Mouse (Mus musculus): ENCODE measurements around the gene Gm6902. TPM values are rescaled to one million over a fixed set of nuclear protein-coding genes. Genes with fewer than 3 reads are reported as not detected.
"Not testable (repeated sequence)": the region's sequence is repeated elsewhere in the genome, so short reads cannot be mapped to it uniquely, and the experiment has no call there.

Gm6902 gene
- not detected in 2 replicates for polyA plus RNA-seq (2015; fragmentation: Nextera tagmentation; extraction: Ambion mirVana)

DNA sequence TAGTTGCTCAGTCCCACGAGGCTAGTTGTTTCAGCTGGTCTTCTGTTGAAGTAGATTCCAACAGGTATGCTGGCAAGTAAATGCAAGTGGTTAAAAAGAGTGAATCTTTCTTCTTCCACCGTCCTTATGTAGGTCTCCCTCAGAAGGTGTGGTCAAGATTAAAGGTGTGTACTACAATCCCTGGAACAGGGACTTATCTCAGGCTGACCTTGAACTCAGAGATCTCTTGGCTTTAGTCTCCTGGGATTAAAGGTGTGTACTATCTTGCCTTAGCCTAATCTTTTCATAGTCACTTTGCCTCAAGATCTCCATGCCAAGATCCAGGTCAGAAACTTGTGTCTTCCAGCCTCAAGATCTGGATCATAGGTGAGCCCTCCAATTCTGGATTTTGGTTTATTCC is at the start of gene Gm6902:
Gm6902 (minus strand) TSS at position 101 of the 400 bp plus-strand sequence.
- not testable (repeated sequence) for H3K27me3 ChIP-seq; H3K4me2 ChIP-seq (replicated peaks); H3K4me1 ChIP-seq; H3K9me3 ChIP-seq; H3K9ac ChIP-seq; ATAC-seq (ENCODE audit: low FRiP score, low read depth); H3K36me3 ChIP-seq; H3K27ac ChIP-seq; H3K4me3 ChIP-seq
- no CpG with 5 or more reads among the region's 2 CpGs for WGBS

DNA sequence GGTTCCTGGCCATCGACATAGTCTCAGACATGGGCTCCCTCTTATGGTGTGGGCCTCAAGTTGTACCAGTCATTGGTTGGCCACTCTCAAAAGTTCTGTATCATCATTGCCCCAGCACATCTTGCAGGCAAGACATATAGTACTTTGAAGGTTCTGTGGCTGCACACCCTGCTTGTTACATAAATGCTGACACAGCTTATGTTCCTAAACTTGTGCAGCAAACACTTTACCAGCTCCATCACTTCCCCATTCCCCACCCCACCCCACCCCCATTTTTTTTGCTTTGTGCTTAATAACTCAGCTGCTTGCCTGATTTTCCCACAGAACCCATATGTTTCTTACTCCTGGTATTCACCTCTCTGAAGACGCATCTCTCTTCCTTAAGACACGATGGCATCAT is 22.2 kb upstream of the Gm6902 start, which contains the start of gene Nlrp4e:
Nlrp4e (plus strand) TSS at position 301 of the 400 bp plus-strand sequence.
- not testable (repeated sequence) for H3K9ac ChIP-seq; H3K27ac ChIP-seq; H3K36me3 ChIP-seq; H3K27me3 ChIP-seq; ATAC-seq (ENCODE audit: low FRiP score, low read depth); H3K4me3 ChIP-seq; H3K4me1 ChIP-seq; H3K4me2 ChIP-seq (replicated peaks)
- WGBS, result 87% methylated on average over 3 of the region's 3 CpGs
- peaks cover 27% of the 10 kb centered on the region for H3K9me3 ChIP-seq

DNA sequence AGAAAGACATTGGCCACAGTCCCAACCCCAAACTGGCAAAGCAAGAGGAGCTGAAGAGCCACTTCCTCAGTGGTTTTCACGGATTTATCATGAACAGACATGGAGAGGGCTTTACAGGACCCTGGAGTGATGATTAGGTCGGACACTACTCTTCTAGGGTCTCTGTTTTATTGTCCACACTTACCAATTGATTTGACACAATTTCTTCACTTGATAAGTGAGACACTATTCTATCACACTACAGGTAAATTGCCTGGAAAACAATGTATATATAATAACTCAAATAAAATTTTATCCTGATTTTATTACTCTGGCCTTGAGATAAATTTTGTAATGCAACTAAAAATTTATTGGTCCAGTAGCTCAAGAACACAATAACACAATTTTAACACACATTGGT is 27.1 kb downstream of the Gm6902 start, which contains the start of gene Vmn1r166:
Vmn1r166 (minus strand) TSS at position 101 of the 400 bp plus-strand sequence.
- no CpG with 5 or more reads among the region's 2 CpGs for WGBS
- not testable (repeated sequence) for H3K4me3 ChIP-seq; ATAC-seq (ENCODE audit: low FRiP score, low read depth); H3K27ac ChIP-seq; H3K4me2 ChIP-seq (replicated peaks); H3K9me3 ChIP-seq; H3K36me3 ChIP-seq; H3K9ac ChIP-seq; H3K4me1 ChIP-seq; H3K27me3 ChIP-seq

Other genes starting within 250 kb of the Gm6902 start
- not detected in 2 replicates for gene Vmn1r163, start 223.4 kb downstream of the Gm6902 start, polyA plus RNA-seq (2015; fragmentation: Nextera tagmentation; extraction: Ambion mirVana)
- gene Gm8720, start 211.4 kb downstream of the Gm6902 start, polyA plus RNA-seq (2015; fragmentation: Nextera tagmentation; extraction: Ambion mirVana), result not detected in 2 replicates
- not detected in 2 replicates for gene Gm10662, start 134.4 kb downstream of the Gm6902 start, polyA plus RNA-seq (2015; fragmentation: Nextera tagmentation; extraction: Ambion mirVana)
- not detected in 2 replicates for gene Vmn1r165, start 61.6 kb downstream of the Gm6902 start, polyA plus RNA-seq (2015; fragmentation: Nextera tagmentation; extraction: Ambion mirVana)
- gene Vmn1r166, start 27.2 kb downstream of the Gm6902 start, polyA plus RNA-seq (2015; fragmentation: Nextera tagmentation; extraction: Ambion mirVana), result not detected in 2 replicates
- not detected in 2 replicates for gene Nlrp4e, start 22.3 kb upstream of the Gm6902 start, polyA plus RNA-seq (2015; fragmentation: Nextera tagmentation; extraction: Ambion mirVana)
- 0.05 TPM in 1 of 2 replicates, not detected in the other for gene Nlrp5, start 107.0 kb upstream of the Gm6902 start, polyA plus RNA-seq (2015; fragmentation: Nextera tagmentation; extraction: Ambion mirVana)
- gene Vmn1r167, start 228.3 kb upstream of the Gm6902 start, polyA plus RNA-seq (2015; fragmentation: Nextera tagmentation; extraction: Ambion mirVana), result not detected in 2 replicates